Mouse (Mus musculus) midbrain, embryonic 13.5 days (tissue): ENCODE measurements at regions not wholly inside any gene's neighbourhood (a gene's known extent, or its start where the extent isn't known, plus 50 kb on each side); places are given as distances from the start of the nearest gene placed in this dataset.

Experiments
- ATAC-seq: fragments of 200-750 bp; cut with Nextera tagmentation; 2 replicates; pipeline ENCODE4 v1.8.0; 2017; ENCODE audit warnings: mild to moderate bottlenecking, moderate TSS enrichment, moderate library complexity
- H3K27ac ChIP-seq: fragments of 300-500 bp; sonication (generic); 2 replicates; pipeline ENCODE4 v1.5.1; 2015; ENCODE audit warnings: inconsistent platforms, mild to moderate bottlenecking, moderate library complexity
- H3K27me3 ChIP-seq: fragments of 300-500 bp; sonication (generic); 2 replicates; pipeline ENCODE4 v1.6.1; 2015; ENCODE audit warnings: mild to moderate bottlenecking, inconsistent platforms
- H3K36me3 ChIP-seq: fragments of 300-500 bp; sonication (generic); 2 replicates; pipeline ENCODE4 v1.6.1; 2015; ENCODE audit warnings: mild to moderate bottlenecking, inconsistent platforms
- H3K4me1 ChIP-seq: fragments of 300-500 bp; sonication (generic); replicated peaks from 2 replicates; pipeline ENCODE4 v1.6.1; 2015; ENCODE audit warnings: inconsistent platforms
- H3K4me2 ChIP-seq: fragments of 300-500 bp; sonication (generic); replicated peaks from 2 replicates; pipeline ENCODE4 v1.6.1; 2015; ENCODE audit warnings: moderate library complexity, mild to moderate bottlenecking, inconsistent platforms
- H3K4me3 ChIP-seq: fragments of 300-500 bp; sonication (generic); replicated peaks from 2 replicates; pipeline ENCODE4 v1.5.1; 2015; ENCODE audit warnings: mild to moderate bottlenecking, inconsistent platforms
- H3K9ac ChIP-seq: fragments of 300-500 bp; sonication (generic); replicated peaks from 2 replicates; pipeline ENCODE4 v1.6.1; 2015; ENCODE audit warnings: mild to moderate bottlenecking, inconsistent platforms
- H3K9me3 ChIP-seq: fragments of 300-500 bp; sonication (generic); 2 replicates; pipeline ENCODE4 v1.6.1; 2016; ENCODE audit warnings: mild to moderate bottlenecking, inconsistent platforms
- WGBS: fragments of 180-500 bp; shearing (Covaris S2); methylation state at CpG from one replicate; pipeline ENCODE4 v1.1.7; 2015; 5-methylcytosine and 5-hydroxymethylcytosine counted together

GRCm38 (mm10) chr8:116242972-116243371 is 261.8 kb upstream of the Dynlrb2 start:
- WGBS, result 83% methylated on average over 5 of the region's 5 CpGs
- no peak overlapping the region for H3K27ac ChIP-seq
- no peaks in the 10 kb centered on the region for H3K9me3 ChIP-seq
- 0 out of 2 replicates have a peak, but pooled peaks cover 7% of the 10 kb centered on the region for H3K27me3 ChIP-seq
- no peak for ATAC-seq
- H3K4me2 ChIP-seq, result no peak overlapping the region
- no peak overlapping the region for H3K4me3 ChIP-seq
- H3K9ac ChIP-seq, result no peak overlapping the region
- no peaks in the 10 kb centered on the region for H3K36me3 ChIP-seq
- H3K4me1 ChIP-seq, result peaks cover 10% of the 10 kb centered on the region

GRCm38 (mm10) chr8:116241987-116242242 is 262.9 kb upstream of the Dynlrb2 start:
- no peak overlapping the region for H3K9ac ChIP-seq
- H3K27ac ChIP-seq, result no peak overlapping the region
- 88% methylated on average over 5 of the region's 5 CpGs for WGBS
- no peaks in the 10 kb centered on the region for H3K36me3 ChIP-seq
- H3K27me3 ChIP-seq, result 0 out of 2 replicates have a peak, but pooled peaks cover 11% of the 10 kb centered on the region
- H3K4me3 ChIP-seq, result no peak overlapping the region
- H3K4me2 ChIP-seq, result no peak overlapping the region
- peaks cover 10% of the 10 kb centered on the region for H3K4me1 ChIP-seq
- H3K9me3 ChIP-seq, result no peaks in the 10 kb centered on the region
- ATAC-seq, result no peak

DNA sequence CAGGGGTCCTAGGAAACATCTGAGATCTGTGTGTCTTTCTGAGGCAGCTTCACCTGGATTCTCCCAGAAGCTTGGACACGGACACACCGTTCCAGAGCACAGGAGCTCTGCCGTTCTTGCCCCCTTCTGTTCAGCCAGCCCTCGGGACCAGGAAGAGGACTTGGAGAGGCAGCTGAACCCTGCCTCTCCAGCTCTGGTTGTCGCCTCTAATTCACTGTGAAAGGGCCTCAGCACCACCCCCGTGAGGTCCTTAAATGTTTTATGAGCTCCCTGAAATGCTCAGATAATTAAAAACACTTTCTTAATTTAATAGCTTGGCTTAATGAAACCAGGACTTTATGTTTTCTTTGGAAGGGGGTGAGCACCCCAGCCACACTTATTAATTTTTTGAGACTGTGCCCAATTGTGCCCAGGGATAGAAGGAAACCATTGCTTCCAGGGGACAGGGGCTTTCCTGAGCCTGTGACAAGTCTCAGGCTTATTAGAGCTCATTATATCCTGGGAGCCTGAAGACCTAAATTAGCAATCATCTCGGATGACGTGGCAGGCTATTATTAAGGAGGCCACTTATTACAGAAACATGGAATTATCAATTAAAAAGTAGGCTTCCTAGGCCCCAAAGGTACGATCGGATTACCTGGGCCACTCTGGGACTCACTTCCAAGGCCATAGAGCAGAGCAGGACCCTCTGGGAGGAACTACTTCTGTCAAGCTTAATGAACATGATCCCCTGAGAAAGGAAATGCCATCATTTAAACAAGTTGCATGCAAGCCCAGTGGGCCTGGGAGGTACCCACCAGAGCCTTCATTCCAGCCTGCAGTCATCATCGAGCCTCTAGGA is 263.4 kb upstream of the Dynlrb2 start:
- Histone ChIP-seq H3K9me3 (no peaks in the 10 kb centered on the region), H3K4me1 (peaks cover 10% of the 10 kb centered on the region), H3K36me3 (no peaks in the 10 kb centered on the region), H3K27ac (no peak overlapping the region), H3K9ac (no peak overlapping the region), H3K4me3 (no peak overlapping the region), H3K4me2 (no peak overlapping the region), H3K27me3 (peaks cover 13% of the 10 kb centered on the region; the same call in 1 of the 2 replicates)
- 62% methylated on average over 11 of the region's 11 CpGs for WGBS
- ATAC-seq, result no peak

- ATAC-seq, result no peak
- 95% methylated on average over 1 of the region's 1 CpGs for WGBS
Measured at GRCm38 (mm10) chr8:116238670-116239069, 266.1 kb upstream of the Dynlrb2 start.

DNA sequence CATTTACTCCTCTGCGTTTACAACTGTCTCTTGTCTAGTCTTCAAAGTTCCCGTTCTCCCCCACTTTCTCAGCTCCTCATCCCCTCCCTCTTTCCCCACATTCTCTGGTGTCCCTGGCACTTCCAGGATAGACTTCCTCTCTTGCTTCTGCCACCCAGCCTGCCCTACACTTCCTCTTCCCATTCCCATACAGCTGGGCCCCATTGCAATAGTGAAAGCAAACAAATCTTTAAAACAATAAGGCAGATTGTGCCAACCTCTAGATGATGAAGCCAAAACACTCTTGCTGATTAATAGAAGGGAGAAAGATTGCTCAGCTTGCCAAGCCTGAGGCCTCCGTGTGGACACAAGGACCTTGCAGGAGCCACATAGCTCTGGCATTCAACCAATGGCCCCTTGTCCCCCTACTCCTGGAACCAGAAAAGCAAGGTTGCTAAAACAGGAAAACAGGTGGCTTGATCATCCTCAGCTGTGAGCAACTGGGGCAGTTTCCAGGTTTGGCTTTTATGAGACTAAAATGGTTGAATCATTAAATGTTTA is 267.1 kb upstream of the Dynlrb2 start:
- Histone ChIP-seq H3K27ac (no peak overlapping the region), H3K4me3 (no peak overlapping the region), H3K36me3 (no peaks in the 10 kb centered on the region), H3K4me2 (no peak overlapping the region), H3K9me3 (no peaks in the 10 kb centered on the region), H3K27me3 (peaks cover 33% of the 10 kb centered on the region), H3K4me1 (no peaks in the 10 kb centered on the region), H3K9ac (no peak overlapping the region)
- ATAC-seq, result no peak
- 84% methylated on average over 3 of the region's 3 CpGs for WGBS

More at GRCm38 (mm10) chr8:116238670-116239069, 266.1 kb upstream of the Dynlrb2 start:
- H3K4me2 ChIP-seq, result no peak overlapping the region
- H3K27ac ChIP-seq, result no peak overlapping the region
- peaks cover 5% of the 10 kb centered on the region for H3K4me1 ChIP-seq
- H3K9ac ChIP-seq, result no peak overlapping the region
- H3K36me3 ChIP-seq, result no peaks in the 10 kb centered on the region
- H3K4me3 ChIP-seq, result no peak overlapping the region
- H3K27me3 ChIP-seq, result peaks cover 30% of the 10 kb centered on the region
- no peaks in the 10 kb centered on the region for H3K9me3 ChIP-seq

GRCm38 (mm10) chr8:116229654-116230136 is 275.1 kb upstream of the Dynlrb2 start:
- Histone ChIP-seq H3K9me3 (no peaks in the 10 kb centered on the region), H3K4me3 (no peak overlapping the region), H3K4me2 (no peak overlapping the region), H3K27ac (peak overlapping the region; percentile 21; the same call in 1 of the 2 replicates), H3K36me3 (no peaks in the 10 kb centered on the region), H3K9ac (no peak overlapping the region), H3K27me3 (peaks cover 26% of the 10 kb centered on the region), H3K4me1 (peaks cover 11% of the 10 kb centered on the region)
- 5% methylated on average over 5 of the region's 5 CpGs for WGBS
- ATAC-seq, result peak; percentile 87

DNA sequence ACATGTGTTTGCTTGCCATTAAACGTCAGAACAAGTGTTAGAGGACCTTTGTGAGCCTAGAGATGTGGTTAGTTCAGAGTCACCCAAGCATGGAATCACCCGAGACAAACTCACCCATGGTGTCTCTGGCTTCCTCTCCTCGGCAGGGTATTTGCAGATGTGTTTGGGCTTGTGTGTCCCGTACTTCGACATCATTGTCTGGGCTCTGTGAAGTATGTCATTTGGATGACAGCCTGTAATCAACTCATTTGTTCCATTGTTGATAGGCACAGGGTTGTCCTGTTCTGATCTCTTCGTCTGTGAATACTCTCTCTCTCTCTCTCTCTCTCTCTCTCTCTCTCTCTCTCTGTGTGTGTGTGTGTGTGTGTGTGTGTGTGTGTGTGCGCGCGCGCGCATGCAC is 277.8 kb upstream of the Dynlrb2 start:
- ATAC-seq, result no peak
- H3K27ac ChIP-seq, result no peak overlapping the region
- peaks cover 11% of the 10 kb centered on the region for H3K4me1 ChIP-seq
- WGBS, result 72% methylated on average over 11 of the region's 11 CpGs
- H3K4me3 ChIP-seq, result no peak overlapping the region
- no peak overlapping the region for H3K4me2 ChIP-seq
- H3K9me3 ChIP-seq, result no peaks in the 10 kb centered on the region
- no peak overlapping the region for H3K9ac ChIP-seq
- no peaks in the 10 kb centered on the region for H3K36me3 ChIP-seq
- H3K27me3 ChIP-seq, result peaks cover 15% of the 10 kb centered on the region

DNA sequence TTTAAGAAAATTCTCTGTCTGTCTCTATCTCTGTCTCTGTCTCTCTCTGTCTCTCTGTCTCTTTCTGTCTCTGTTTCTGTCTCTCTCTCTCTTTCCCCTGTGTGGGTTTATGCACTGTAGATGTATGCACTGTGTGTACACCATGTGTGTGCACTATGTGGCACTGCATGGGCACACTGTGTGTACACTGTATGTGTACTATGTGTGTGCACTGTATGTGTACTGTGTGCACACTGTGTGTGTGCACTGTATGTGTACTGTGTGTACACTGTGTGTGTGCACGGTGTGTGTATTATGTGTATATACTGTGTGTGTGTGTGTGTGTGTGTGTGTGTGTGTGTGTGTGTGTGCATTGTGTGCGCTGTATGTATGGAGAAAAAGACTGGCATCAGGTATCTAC is 281.5 kb upstream of the Dynlrb2 start:
- Histone ChIP-seq H3K9ac (no peak overlapping the region), H3K9me3 (no peaks in the 10 kb centered on the region), H3K36me3 (no peaks in the 10 kb centered on the region), H3K4me3 (no peak overlapping the region), H3K27me3 (peaks cover 10% of the 10 kb centered on the region), H3K4me1 (no peaks in the 10 kb centered on the region), H3K27ac (no peak overlapping the region), H3K4me2 (no peak overlapping the region)
- WGBS, result 88% methylated on average over 2 of the region's 2 CpGs
- no peak for ATAC-seq

- no peaks in the 10 kb centered on the region for H3K4me1 ChIP-seq
- no peak overlapping the region for H3K4me3 ChIP-seq
- H3K36me3 ChIP-seq, result no peaks in the 10 kb centered on the region
- no peak for ATAC-seq
- H3K27ac ChIP-seq, result no peak overlapping the region
- no peak overlapping the region for H3K9ac ChIP-seq
- H3K4me2 ChIP-seq, result no peak overlapping the region
- 81% methylated on average over 5 of the region's 5 CpGs for WGBS
- 0 out of 2 replicates have a peak, but pooled peaks cover 3% of the 10 kb centered on the region for H3K9me3 ChIP-seq
- H3K27me3 ChIP-seq, result no peaks in the 10 kb centered on the region
Measured at GRCm38 (mm10) chr8:116215909-116216308, 288.9 kb upstream of the Dynlrb2 start.

DNA sequence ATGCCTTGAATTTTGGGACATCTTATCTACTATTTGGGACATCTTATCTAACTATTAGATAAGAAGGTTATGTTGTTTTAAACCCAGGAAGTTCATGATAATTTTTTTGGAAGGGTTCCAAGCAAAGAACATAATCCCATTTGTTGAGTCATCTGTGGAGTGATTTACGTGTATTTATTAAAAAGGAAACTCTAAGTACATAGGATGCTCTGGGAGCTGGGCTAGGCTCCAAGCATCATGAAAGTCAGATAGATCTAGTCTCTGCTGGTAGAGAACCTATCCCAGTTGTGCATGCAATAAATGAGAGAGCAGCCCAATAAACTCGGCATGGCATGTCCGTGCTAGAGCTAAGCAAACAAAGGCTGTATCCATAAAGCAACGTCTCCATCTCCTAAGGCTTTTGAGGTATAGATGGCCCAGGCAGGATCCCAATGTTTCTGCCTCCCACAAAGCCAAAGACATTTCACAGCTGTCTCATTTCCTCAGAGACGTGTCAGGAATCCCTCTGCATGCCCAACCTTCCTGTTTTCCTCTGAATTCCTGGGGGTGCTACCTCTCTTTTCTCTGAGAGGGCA is 289.4 kb upstream of the Dynlrb2 start:
- 68% methylated on average over 5 of the region's 5 CpGs for WGBS
- H3K36me3 ChIP-seq, result no peaks in the 10 kb centered on the region

GRCm38 (mm10) chr8:116203631-116204030 is 301.1 kb upstream of the Dynlrb2 start:
- Histone ChIP-seq H3K9me3 (peaks cover 7% of the 10 kb centered on the region; the same call in 1 of the 2 replicates), H3K4me3 (no peak overlapping the region), H3K36me3 (no peaks in the 10 kb centered on the region), H3K27me3 (peaks cover 20% of the 10 kb centered on the region; the same call in 1 of the 2 replicates), H3K27ac (peak overlapping the region; percentile 40; the same call in 1 of the 2 replicates), H3K9ac (no peak overlapping the region), H3K4me2 (no peak overlapping the region), H3K4me1 (peaks cover 10% of the 10 kb centered on the region)
- 5% methylated on average over 2 of the region's 2 CpGs for WGBS
- ATAC-seq, result peak; percentile 88

More for the DNA sequence above, 289.4 kb upstream of the Dynlrb2 start:
- H3K27me3 ChIP-seq, result no peaks in the 10 kb centered on the region
- ATAC-seq, result no peak
- no peak overlapping the region for H3K4me2 ChIP-seq
- H3K27ac ChIP-seq, result no peak overlapping the region
- no peaks in the 10 kb centered on the region for H3K4me1 ChIP-seq
- H3K4me3 ChIP-seq, result no peak overlapping the region
- no peak overlapping the region for H3K9ac ChIP-seq
- 0 out of 2 replicates have a peak, but pooled peaks cover 4% of the 10 kb centered on the region for H3K9me3 ChIP-seq

- ATAC-seq, result no peak
- 81% methylated on average over 11 of the region's 11 CpGs for WGBS
- H3K4me2 ChIP-seq, result no peak overlapping the region
- H3K9me3 ChIP-seq, result no peaks in the 10 kb centered on the region
- no peak overlapping the region for H3K4me3 ChIP-seq
- H3K27me3 ChIP-seq, result peaks cover 22% of the 10 kb centered on the region; the same call in 1 of the 2 replicates
- H3K36me3 ChIP-seq, result no peaks in the 10 kb centered on the region
- no peak overlapping the region for H3K9ac ChIP-seq
- no peak overlapping the region for H3K27ac ChIP-seq
- peaks cover 10% of the 10 kb centered on the region for H3K4me1 ChIP-seq
Measured at GRCm38 (mm10) chr8:116200459-116200999, 304.2 kb upstream of the Dynlrb2 start.
